Mouse (Mus musculus) lung, embryonic 14.5 days (tissue): ENCODE results near the gene Dag1. TPM values are rescaled to one million over a fixed set of nuclear protein-coding genes. Genes with fewer than 3 reads are reported as not detected.
A peak's percentile ranks its signal among the peaks of the same experiment; 100 is the strongest.

Experiments
- ATAC-seq: fragments of 200-750 bp; cut with Nextera tagmentation; 2 replicates; pipeline ENCODE4 v1.8.0; 2017; ENCODE audit warnings: mild to moderate bottlenecking, moderate TSS enrichment, moderate library complexity; ENCODE audit not compliant: insufficient read depth
- DNase-seq: peaks from one replicate; pipeline ENCODE4 v3.0.0-alpha.2; 2015
- H3K27ac ChIP-seq: fragments of 300-500 bp; sonication (generic); 2 replicates; pipeline ENCODE4 v1.5.1; 2014; ENCODE audit warnings: low read depth, mild to moderate bottlenecking, moderate library complexity
- H3K27me3 ChIP-seq: fragments of 300-500 bp; sonication (generic); 2 replicates; pipeline ENCODE4 v1.6.1; 2014; ENCODE audit warnings: low read length, control low read depth; ENCODE audit not compliant: insufficient read depth
- H3K36me3 ChIP-seq: fragments of 300-500 bp; sonication (generic); 2 replicates; pipeline ENCODE4 v1.6.1; 2014; ENCODE audit warnings: control low read depth; ENCODE audit not compliant: insufficient read depth
- H3K4me1 ChIP-seq: fragments of 300-500 bp; sonication (generic); 2 replicates; pipeline ENCODE4 v1.6.1; 2014; ENCODE audit warnings: antibody characterized with exemption, control low read depth; ENCODE audit not compliant: insufficient read depth
- H3K4me2 ChIP-seq: fragments of 300-500 bp; sonication (generic); 2 replicates; pipeline ENCODE4 v1.6.1; 2014; ENCODE audit warnings: mild to moderate bottlenecking
- H3K4me3 ChIP-seq: fragments of 300-500 bp; sonication (generic); 2 replicates; pipeline ENCODE4 v1.5.1; 2014; ENCODE audit warnings: low read depth, low read length
- H3K9ac ChIP-seq: fragments of 300-500 bp; sonication (generic); 2 replicates; pipeline ENCODE4 v1.6.1; 2014
- H3K9me3 ChIP-seq: fragments of 300-500 bp; sonication (generic); 2 replicates; pipeline ENCODE4 v1.6.1; 2016; ENCODE audit warnings: low read depth, low read length, control low read depth
- CTCF ChIP-seq: IDR thresholded peaks from 2 replicates; pipeline ENCODE4 v1.5.1; 2016; ENCODE audit warnings: antibody characterized with exemption, low read depth
- WGBS: fragments of 180-500 bp; shearing (Covaris S2); extraction: QIAGEN DNeasy Blood & Tissue Kit; methylation state at CpG from one replicate; pipeline ENCODE4 v1.1.7; 2014; 5-methylcytosine and 5-hydroxymethylcytosine counted together
- polyA plus RNA-seq: library from polyadenylated mRNA; unstranded; fragments of >200 nt; fragmentation: Nextera tagmentation; extraction: Ambion mirVana; gene quantifications from 2 replicates; pipeline ENCODE4 v1.2.1, GENCODE M21; 2014

Gene Dag1
- polyA plus RNA-seq, 1 experiment from 2014 or later = 102 TPM

DNA sequence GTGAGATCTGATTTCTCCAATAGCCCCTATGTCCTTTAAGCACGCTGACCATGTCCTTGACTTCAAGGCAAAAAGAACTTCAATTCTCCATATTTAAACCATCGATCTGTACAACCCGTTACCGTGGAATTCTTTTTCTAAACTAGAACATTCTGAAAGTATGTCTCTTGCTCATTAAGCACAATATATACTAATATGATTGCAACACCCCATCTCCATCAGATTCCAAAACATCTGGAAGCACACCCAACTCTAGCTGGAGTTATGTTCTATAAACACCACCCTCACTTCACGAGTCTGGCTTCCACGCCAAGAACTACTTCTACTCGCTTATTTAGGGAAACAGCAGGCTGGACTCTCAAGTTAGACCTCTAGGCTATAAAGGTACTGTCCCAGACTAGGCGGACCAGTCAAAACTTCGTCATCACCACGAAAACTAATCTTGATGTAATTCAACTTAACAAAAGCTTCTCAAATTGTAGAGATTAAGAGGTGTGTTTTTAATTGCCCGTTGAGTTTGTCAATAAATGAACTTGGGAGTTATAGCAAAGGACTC, 1.2 kb downstream of the Dag1 start:
- Histone ChIP-seq H3K4me3 (peak overlapping the region; percentile 95), H3K36me3 (no peaks in the 10 kb centered on the region), H3K4me1 (peaks cover 19% of the 10 kb centered on the region), H3K9me3 (no peaks in the 10 kb centered on the region), H3K9ac (peak overlapping the region; percentile 88), H3K27ac (peak overlapping the region; percentile 95; the same call in 1 of the 2 replicates), H3K4me2 (peak overlapping the region; percentile 77), H3K27me3 (no peaks in the 10 kb centered on the region)
- DNase-seq = no peak
- no peak for ATAC-seq
- no peak for TF ChIP-seq CTCF
- WGBS = 34% methylated on average over 11 of the region's 11 CpGs

DNA sequence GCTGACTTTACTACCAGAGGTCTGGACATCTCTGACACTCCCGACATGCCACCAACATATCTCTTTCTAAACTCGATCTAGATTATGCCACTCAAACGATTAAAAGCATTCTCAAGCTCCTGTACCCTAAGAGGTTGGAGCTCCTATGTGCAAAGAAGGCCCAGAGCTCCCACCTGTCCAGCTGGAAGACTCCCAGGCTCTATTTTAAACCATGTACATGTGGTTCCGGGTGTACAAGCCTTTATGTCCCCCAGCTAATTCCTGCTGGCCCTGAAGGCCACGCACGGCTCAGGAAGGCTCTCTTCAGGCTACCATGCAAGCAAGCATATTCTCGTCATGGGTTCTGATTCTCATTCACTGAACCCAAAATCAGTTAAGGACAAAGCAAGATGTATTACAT, 1.9 kb downstream of the Dag1 start:
- H3K4me1 ChIP-seq = peaks cover 19% of the 10 kb centered on the region
- H3K9me3 ChIP-seq = no peaks in the 10 kb centered on the region
- TF ChIP-seq CTCF = no peak
- H3K36me3 ChIP-seq = no peaks in the 10 kb centered on the region
- 57% methylated on average over 7 of the region's 7 CpGs for WGBS
- no peak overlapping the region for H3K27ac ChIP-seq
- H3K4me3 ChIP-seq = peak overlapping the region; percentile 95
- no peak for DNase-seq
- ATAC-seq = no peak
- no peaks in the 10 kb centered on the region for H3K27me3 ChIP-seq
- peak overlapping the region; percentile 77 for H3K4me2 ChIP-seq
- peak overlapping the region; percentile 88; the same call in 1 of the 2 replicates for H3K9ac ChIP-seq

DNA sequence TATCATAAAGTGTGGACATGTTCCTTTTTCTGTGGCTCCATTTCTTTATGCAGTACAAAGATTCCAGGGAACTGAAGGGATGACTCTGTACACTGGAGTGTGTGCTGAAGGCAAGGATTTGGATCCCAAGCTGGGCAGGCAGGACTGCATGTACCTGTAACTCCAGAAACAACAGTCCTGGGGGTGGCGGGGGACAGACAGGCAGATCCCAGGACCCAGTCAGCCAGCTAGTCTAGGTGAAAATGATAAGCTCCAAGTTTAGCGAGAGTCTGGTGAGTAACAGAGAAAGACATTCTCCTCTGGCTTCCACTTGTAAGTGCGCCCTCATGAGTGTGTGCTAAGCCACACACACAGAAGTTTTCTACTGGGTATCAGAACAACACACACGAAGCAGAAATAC, 3.2 kb downstream of the Dag1 start:
- H3K4me3 ChIP-seq = no peak overlapping the region
- no peaks in the 10 kb centered on the region for H3K9me3 ChIP-seq
- H3K4me2 ChIP-seq = no peak overlapping the region
- no peak overlapping the region for H3K9ac ChIP-seq
- ATAC-seq = no peak
- no peak overlapping the region for H3K27ac ChIP-seq
- no peak for DNase-seq
- WGBS = 64% methylated on average over 4 of the region's 4 CpGs
- H3K36me3 ChIP-seq = no peaks in the 10 kb centered on the region
- no peak for TF ChIP-seq CTCF
- peaks cover 15% of the 10 kb centered on the region for H3K4me1 ChIP-seq
- no peaks in the 10 kb centered on the region for H3K27me3 ChIP-seq

GRCm38 (mm10) chr9:108252766-108253165, 11.0 kb downstream of the Dag1 start:
- Histone ChIP-seq H3K4me3 (no peak overlapping the region), H3K27me3 (no peaks in the 10 kb centered on the region), H3K27ac (no peak overlapping the region), H3K4me1 (no peaks in the 10 kb centered on the region), H3K4me2 (no peak overlapping the region), H3K36me3 (peaks cover 25% of the 10 kb centered on the region), H3K9ac (no peak overlapping the region), H3K9me3 (no peaks in the 10 kb centered on the region)
- ATAC-seq = peak; percentile 62; the same call in 1 of the 2 replicates
- no peak for TF ChIP-seq CTCF
- peak; percentile 34 for DNase-seq
- 73% methylated on average over 7 of the region's 7 CpGs for WGBS

DNA sequence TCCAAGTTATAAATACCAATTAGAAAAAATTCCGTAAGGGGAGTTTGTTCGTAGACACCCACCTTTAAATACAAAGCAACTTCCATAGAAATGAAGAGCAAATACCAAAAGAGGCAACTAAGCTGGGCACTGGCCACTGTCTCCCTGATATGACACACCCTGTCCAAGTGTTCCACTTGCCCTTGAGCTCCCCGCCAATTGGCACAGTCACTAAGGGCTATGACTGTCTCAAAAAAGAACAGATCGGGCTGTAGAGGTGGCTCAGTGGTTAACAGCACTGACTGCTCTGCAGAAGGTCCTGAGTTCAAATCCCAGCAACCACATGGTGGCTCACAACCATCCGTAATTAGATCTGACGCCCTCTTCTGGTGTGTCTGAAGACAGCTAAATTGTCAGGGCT, 11.9 kb downstream of the Dag1 start:
- H3K27ac ChIP-seq = no peak overlapping the region
- H3K9ac ChIP-seq = no peak overlapping the region
- no peak overlapping the region for H3K4me3 ChIP-seq
- no peaks in the 10 kb centered on the region for H3K27me3 ChIP-seq
- TF ChIP-seq CTCF = no peak
- 91% methylated on average over 6 of the region's 6 CpGs for WGBS
- DNase-seq (no peak), ATAC-seq (no peak)
- H3K9me3 ChIP-seq = no peaks in the 10 kb centered on the region
- peaks cover 31% of the 10 kb centered on the region for H3K36me3 ChIP-seq
- H3K4me1 ChIP-seq = no peaks in the 10 kb centered on the region
- no peak overlapping the region for H3K4me2 ChIP-seq

DNA sequence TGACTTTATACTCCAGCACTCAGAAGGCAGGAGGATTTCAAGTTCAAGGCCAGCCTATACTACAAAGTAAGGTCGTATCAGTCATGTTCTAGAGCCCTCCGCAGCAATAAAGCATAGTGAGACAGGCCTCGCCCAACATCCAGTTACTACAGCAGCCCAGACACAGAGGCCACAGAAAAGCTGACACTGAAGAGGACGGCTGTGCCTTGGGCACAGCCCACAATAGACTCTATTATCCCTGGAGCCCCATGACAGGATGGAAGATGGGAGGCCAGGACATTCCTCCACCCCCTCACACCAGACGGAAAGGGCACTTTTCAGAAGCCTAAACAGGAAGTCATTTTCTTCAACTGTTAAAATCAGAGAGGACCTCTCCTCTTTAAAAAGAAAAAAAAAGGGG, 14.8 kb downstream of the Dag1 start:
- no peak overlapping the region for H3K4me2 ChIP-seq
- H3K4me1 ChIP-seq = no peaks in the 10 kb centered on the region
- H3K4me3 ChIP-seq = no peak overlapping the region
- H3K27ac ChIP-seq = no peak overlapping the region
- no peak for TF ChIP-seq CTCF
- peaks cover 44% of the 10 kb centered on the region for H3K36me3 ChIP-seq
- DNase-seq (peak; percentile 15), ATAC-seq (no peak)
- H3K9me3 ChIP-seq = no peaks in the 10 kb centered on the region
- no peak overlapping the region for H3K9ac ChIP-seq
- no peaks in the 10 kb centered on the region for H3K27me3 ChIP-seq
- WGBS = 53% methylated on average over 5 of the region's 5 CpGs

GRCm38 (mm10) chr9:108244984-108245383, 18.8 kb downstream of the Dag1 start:
- DNase-seq (peak; percentile 59), ATAC-seq (no peak)
- Histone ChIP-seq H3K27ac (no peak overlapping the region), H3K4me2 (no peak overlapping the region), H3K4me3 (no peak overlapping the region), H3K9me3 (no peaks in the 10 kb centered on the region), H3K36me3 (peaks cover 30% of the 10 kb centered on the region), H3K27me3 (no peaks in the 10 kb centered on the region), H3K4me1 (0 out of 2 replicates have a peak, but pooled peaks cover under 1% of the 10 kb centered on the region), H3K9ac (no peak overlapping the region)
- 60% methylated on average over 3 of the region's 3 CpGs for WGBS
- peak; percentile 54 for TF ChIP-seq CTCF
